Mouse (Mus musculus): Measurements from ENCODE around the gene Lgals2. TPM values are rescaled to one million over a fixed set of nuclear protein-coding genes. Genes with fewer than 3 reads are reported as not detected.

Lgals2 gene
- polyA plus RNA-seq, 1 experiment from 2014 or later = not detected

- Histone ChIP-seq H3K27me3 (no peaks in the 10 kb centered on the region), H3K9me3 (no peaks in the 10 kb centered on the region), H3K4me2 (replicated peaks) (no peak overlapping the region), H3K9ac (no peak overlapping the region), H3K4me3 (no peak overlapping the region), H3K27ac (no peak overlapping the region), H3K4me1 (peaks cover 17% of the 10 kb centered on the region), H3K36me3 (no peaks in the 10 kb centered on the region)
- ATAC-seq (ENCODE audit: insufficient number of reproducible peaks, insufficient read depth, low FRiP score, low TSS enrichment) = no peak
- WGBS = 58% methylated on average over 5 of the region's 5 CpGs
These were observed 16.8 kb upstream of the Lgals2 start for GRCm38 (mm10) chr15:78872021-78872608.

GRCm38 (mm10) chr15:78869775-78870174, 14.4 kb upstream of the Lgals2 start:
- no peak for ATAC-seq (ENCODE audit: insufficient number of reproducible peaks, insufficient read depth, low FRiP score, low TSS enrichment)
- WGBS = 25% methylated on average over 6 of the region's 6 CpGs
- Histone ChIP-seq H3K27me3 (no peaks in the 10 kb centered on the region), H3K27ac (no peak overlapping the region), H3K36me3 (no peaks in the 10 kb centered on the region), H3K4me2 (replicated peaks) (no peak overlapping the region), H3K9ac (no peak overlapping the region), H3K9me3 (no peaks in the 10 kb centered on the region), H3K4me3 (no peak overlapping the region), H3K4me1 (peaks cover 3% of the 10 kb centered on the region; the same call in 1 of the 2 replicates)

GRCm38 (mm10) chr15:78868826-78869233, 13.5 kb upstream of the Lgals2 start:
- ATAC-seq (ENCODE audit: insufficient number of reproducible peaks, insufficient read depth, low FRiP score, low TSS enrichment) = no peak
- Histone ChIP-seq H3K4me3 (no peak overlapping the region), H3K36me3 (no peaks in the 10 kb centered on the region), H3K27me3 (no peaks in the 10 kb centered on the region), H3K4me1 (peaks cover 4% of the 10 kb centered on the region; the same call in 1 of the 2 replicates), H3K4me2 (replicated peaks) (no peak overlapping the region), H3K27ac (peak overlapping the region; percentile 61), H3K9ac (no peak overlapping the region), H3K9me3 (no peaks in the 10 kb centered on the region)
- 51% methylated on average over 7 of the region's 7 CpGs for WGBS

GRCm38 (mm10) chr15:78868398-78868797, 13.1 kb upstream of the Lgals2 start:
- Histone ChIP-seq H3K4me1 (peaks cover 6% of the 10 kb centered on the region; the same call in 1 of the 2 replicates), H3K4me2 (replicated peaks) (no peak overlapping the region), H3K4me3 (no peak overlapping the region), H3K9ac (no peak overlapping the region), H3K9me3 (no peaks in the 10 kb centered on the region), H3K27me3 (no peaks in the 10 kb centered on the region), H3K27ac (peak overlapping the region; percentile 61), H3K36me3 (no peaks in the 10 kb centered on the region)
- ATAC-seq (ENCODE audit: insufficient number of reproducible peaks, insufficient read depth, low FRiP score, low TSS enrichment) = 0 out of 2 replicates have a peak, but pooled peaks have one; percentile 30
- WGBS = 6% methylated on average over 9 of the region's 9 CpGs

GRCm38 (mm10) chr15:78863852-78864253, 8.5 kb upstream of the Lgals2 start:
- H3K27ac ChIP-seq = no peak overlapping the region
- WGBS = 38% methylated on average over 13 of the region's 13 CpGs
- no peak for ATAC-seq (ENCODE audit: insufficient number of reproducible peaks, insufficient read depth, low FRiP score, low TSS enrichment)
- H3K36me3 ChIP-seq = no peaks in the 10 kb centered on the region
- H3K4me2 ChIP-seq (replicated peaks) = no peak overlapping the region
- no peaks in the 10 kb centered on the region for H3K27me3 ChIP-seq
- H3K9me3 ChIP-seq = no peaks in the 10 kb centered on the region
- H3K4me1 ChIP-seq = peaks cover 6% of the 10 kb centered on the region; the same call in 1 of the 2 replicates
- H3K4me3 ChIP-seq = no peak overlapping the region
- H3K9ac ChIP-seq = no peak overlapping the region

GRCm38 (mm10) chr15:78863154-78863553, 7.8 kb upstream of the Lgals2 start:
- no peaks in the 10 kb centered on the region for H3K27me3 ChIP-seq
- H3K27ac ChIP-seq = no peak overlapping the region
- no peaks in the 10 kb centered on the region for H3K36me3 ChIP-seq
- 0 out of 2 replicates have a peak, but pooled peaks cover 3% of the 10 kb centered on the region for H3K4me1 ChIP-seq
- ATAC-seq (ENCODE audit: insufficient number of reproducible peaks, insufficient read depth, low FRiP score, low TSS enrichment) = no peak
- H3K4me2 ChIP-seq (replicated peaks) = no peak overlapping the region
- H3K4me3 ChIP-seq = no peak overlapping the region
- no peaks in the 10 kb centered on the region for H3K9me3 ChIP-seq
- no peak overlapping the region for H3K9ac ChIP-seq
- WGBS = 74% methylated on average over 2 of the region's 2 CpGs

- ATAC-seq (ENCODE audit: insufficient number of reproducible peaks, insufficient read depth, low FRiP score, low TSS enrichment) = no peak
- Histone ChIP-seq H3K4me3 (no peak overlapping the region), H3K36me3 (no peaks in the 10 kb centered on the region), H3K4me1 (0 out of 2 replicates have a peak, but pooled peaks cover 3% of the 10 kb centered on the region), H3K27me3 (no peaks in the 10 kb centered on the region), H3K4me2 (replicated peaks) (no peak overlapping the region), H3K9ac (no peak overlapping the region), H3K27ac (no peak overlapping the region), H3K9me3 (no peaks in the 10 kb centered on the region)
- WGBS = 86% methylated on average over 5 of the region's 5 CpGs
These were observed 7.0 kb upstream of the Lgals2 start for GRCm38 (mm10) chr15:78862280-78862679.

GRCm38 (mm10) chr15:78859714-78860113, 4.4 kb upstream of the Lgals2 start:
- no peaks in the 10 kb centered on the region for H3K36me3 ChIP-seq
- H3K27me3 ChIP-seq = no peaks in the 10 kb centered on the region
- WGBS = 59% methylated on average over 6 of the region's 6 CpGs
- no peaks in the 10 kb centered on the region for H3K9me3 ChIP-seq
- 0 out of 2 replicates have a peak, but pooled peaks cover 3% of the 10 kb centered on the region for H3K4me1 ChIP-seq
- ATAC-seq (ENCODE audit: insufficient number of reproducible peaks, insufficient read depth, low FRiP score, low TSS enrichment) = no peak
- no peak overlapping the region for H3K9ac ChIP-seq
- H3K4me3 ChIP-seq = no peak overlapping the region
- H3K4me2 ChIP-seq (replicated peaks) = no peak overlapping the region
- H3K27ac ChIP-seq = no peak overlapping the region

GRCm38 (mm10) chr15:78859311-78859710, 4.0 kb upstream of the Lgals2 start:
- WGBS = 72% methylated on average over 4 of the region's 4 CpGs

GRCm38 (mm10) chr15:78857009-78857408, 1.7 kb upstream of the Lgals2 start:
- Histone ChIP-seq H3K4me1 (no peaks in the 10 kb centered on the region), H3K27ac (no peak overlapping the region), H3K4me2 (replicated peaks) (no peak overlapping the region), H3K4me3 (no peak overlapping the region), H3K9me3 (no peaks in the 10 kb centered on the region), H3K27me3 (no peaks in the 10 kb centered on the region), H3K9ac (no peak overlapping the region), H3K36me3 (no peaks in the 10 kb centered on the region)
- ATAC-seq (ENCODE audit: insufficient number of reproducible peaks, insufficient read depth, low FRiP score, low TSS enrichment) = no peak
- WGBS = 82% methylated on average over 7 of the region's 7 CpGs

More at GRCm38 (mm10) chr15:78859311-78859710, 4.0 kb upstream of the Lgals2 start:
- H3K9me3 ChIP-seq = no peaks in the 10 kb centered on the region
- no peak overlapping the region for H3K4me3 ChIP-seq
- H3K4me1 ChIP-seq = 0 out of 2 replicates have a peak, but pooled peaks cover 3% of the 10 kb centered on the region
- no peak overlapping the region for H3K9ac ChIP-seq
- H3K4me2 ChIP-seq (replicated peaks) = no peak overlapping the region
- H3K36me3 ChIP-seq = no peaks in the 10 kb centered on the region
- no peak for ATAC-seq (ENCODE audit: insufficient number of reproducible peaks, insufficient read depth, low FRiP score, low TSS enrichment)
- H3K27me3 ChIP-seq = no peaks in the 10 kb centered on the region
- no peak overlapping the region for H3K27ac ChIP-seq

GRCm38 (mm10) chr15:78851505-78852153, 3.7 kb downstream of the Lgals2 start:
- H3K4me2 ChIP-seq (replicated peaks) = no peak overlapping the region
- no peaks in the 10 kb centered on the region for H3K9me3 ChIP-seq
- no peak overlapping the region for H3K9ac ChIP-seq
- peak; percentile 67; the same call in 1 of the 2 replicates for ATAC-seq (ENCODE audit: insufficient number of reproducible peaks, insufficient read depth, low FRiP score, low TSS enrichment)
- no peak overlapping the region for H3K4me3 ChIP-seq
- no peak overlapping the region for H3K27ac ChIP-seq
- no peaks in the 10 kb centered on the region for H3K27me3 ChIP-seq
- H3K36me3 ChIP-seq = no peaks in the 10 kb centered on the region
- 0 out of 2 replicates have a peak, but pooled peaks cover 4% of the 10 kb centered on the region for H3K4me1 ChIP-seq
- 10% methylated on average over 13 of the region's 13 CpGs for WGBS

GRCm38 (mm10) chr15:78850944-78851343, 4.4 kb downstream of the Lgals2 start:
- H3K4me3 ChIP-seq = no peak overlapping the region
- H3K4me2 ChIP-seq (replicated peaks) = no peak overlapping the region
- H3K27ac ChIP-seq = no peak overlapping the region
- H3K9me3 ChIP-seq = no peaks in the 10 kb centered on the region
- H3K27me3 ChIP-seq = no peaks in the 10 kb centered on the region
- 66% methylated on average over 6 of the region's 6 CpGs for WGBS
- H3K4me1 ChIP-seq = 0 out of 2 replicates have a peak, but pooled peaks cover 4% of the 10 kb centered on the region
- ATAC-seq (ENCODE audit: insufficient number of reproducible peaks, insufficient read depth, low FRiP score, low TSS enrichment) = no peak
- H3K36me3 ChIP-seq = no peaks in the 10 kb centered on the region
- no peak overlapping the region for H3K9ac ChIP-seq
